Mouse (Mus musculus): ENCODE measurements at regions not wholly inside any gene's neighbourhood (a gene's known extent, or its start where the extent isn't known, plus 50 kb on each side); places are given as distances from the start of the nearest gene placed in this dataset.

DNA sequence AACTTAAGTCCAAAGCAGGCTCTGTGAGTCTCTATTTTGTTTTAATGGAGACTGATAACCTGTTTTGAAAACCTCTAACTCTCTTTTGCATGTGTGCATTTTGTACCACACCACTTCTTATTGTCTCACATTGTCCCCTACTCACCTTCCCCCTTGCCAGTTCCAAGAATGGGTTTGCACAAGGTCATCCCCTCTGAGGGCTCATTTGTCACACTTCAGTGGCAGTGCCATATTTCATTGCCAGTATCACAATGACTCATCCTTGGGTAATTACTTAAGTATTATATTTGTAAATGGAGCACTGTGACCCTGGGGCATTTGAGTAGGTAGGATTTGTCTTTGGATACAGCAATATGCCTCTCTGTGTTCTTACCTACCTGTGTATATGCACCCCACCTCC, 429.3 kb downstream of the Nsun3 start:
- TF ChIP-seq POLR2A (IDR thresholded peaks at IDR 0.05; ENCODE audit: borderline replicate concordance, extremely low read depth, low read depth, low read length) (no peak), CTCF (IDR thresholded peaks at IDR 0.05; ENCODE audit: insufficient read depth, low read length) (no peak)
